Mouse (Mus musculus) G1E-ER4 (cell line): ENCODE measurements around the gene Larp4. TPM values are rescaled to one million over a fixed set of nuclear protein-coding genes. Genes with fewer than 3 reads are reported as not detected.

Source experiments
- GATA1 ChIP-seq: IDR thresholded peaks from one replicate; pipeline ENCODE4 v1.8.0; 2012; ENCODE audit warnings: low read length, inconsistent platforms
- polyA plus RNA-seq: library from polyadenylated mRNA; stranded (reverse); fragments of >175 nt; gene quantifications from 2 replicates; pipeline ENCODE4 v1.2.3, GENCODE M21; 2012

Gene Larp4
- polyA plus RNA-seq, 1 experiment, result 21.7 TPM

DNA sequence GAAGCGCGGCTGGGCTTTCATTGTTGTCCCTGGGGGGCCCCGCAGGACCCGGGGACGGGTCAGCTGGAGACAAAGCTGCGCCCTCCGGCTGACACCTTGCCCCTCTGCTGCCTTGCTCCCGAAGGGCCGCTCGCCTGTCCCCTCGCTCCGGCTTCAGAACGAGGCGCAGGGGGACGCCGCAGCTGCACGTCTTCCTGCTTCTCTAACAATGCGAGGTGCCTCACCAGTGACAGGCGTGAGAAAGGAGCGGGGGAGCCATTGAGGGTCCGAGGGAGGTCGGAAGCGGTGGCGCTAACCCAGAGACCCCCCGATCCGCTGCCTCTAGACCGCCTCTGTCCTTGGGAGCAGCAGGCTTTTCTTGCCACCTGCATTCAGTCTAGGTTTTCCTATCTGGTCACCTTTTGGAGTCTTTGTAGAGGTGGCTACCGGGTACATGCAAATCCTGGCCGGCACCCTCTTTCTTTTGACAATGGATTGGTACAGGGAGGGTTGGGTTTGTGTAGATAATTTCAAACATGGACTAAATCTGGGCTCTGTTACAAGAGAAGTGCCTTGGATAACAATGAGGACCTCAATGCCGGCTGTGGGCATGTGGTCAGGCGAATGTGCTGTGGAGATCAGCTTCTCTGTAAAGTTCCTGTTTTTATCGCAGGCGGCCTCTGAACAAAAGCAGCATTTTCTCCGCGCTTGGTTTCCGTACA, 69.3 kb downstream of the Larp4 start:
- TF ChIP-seq GATA1, result no peak

DNA sequence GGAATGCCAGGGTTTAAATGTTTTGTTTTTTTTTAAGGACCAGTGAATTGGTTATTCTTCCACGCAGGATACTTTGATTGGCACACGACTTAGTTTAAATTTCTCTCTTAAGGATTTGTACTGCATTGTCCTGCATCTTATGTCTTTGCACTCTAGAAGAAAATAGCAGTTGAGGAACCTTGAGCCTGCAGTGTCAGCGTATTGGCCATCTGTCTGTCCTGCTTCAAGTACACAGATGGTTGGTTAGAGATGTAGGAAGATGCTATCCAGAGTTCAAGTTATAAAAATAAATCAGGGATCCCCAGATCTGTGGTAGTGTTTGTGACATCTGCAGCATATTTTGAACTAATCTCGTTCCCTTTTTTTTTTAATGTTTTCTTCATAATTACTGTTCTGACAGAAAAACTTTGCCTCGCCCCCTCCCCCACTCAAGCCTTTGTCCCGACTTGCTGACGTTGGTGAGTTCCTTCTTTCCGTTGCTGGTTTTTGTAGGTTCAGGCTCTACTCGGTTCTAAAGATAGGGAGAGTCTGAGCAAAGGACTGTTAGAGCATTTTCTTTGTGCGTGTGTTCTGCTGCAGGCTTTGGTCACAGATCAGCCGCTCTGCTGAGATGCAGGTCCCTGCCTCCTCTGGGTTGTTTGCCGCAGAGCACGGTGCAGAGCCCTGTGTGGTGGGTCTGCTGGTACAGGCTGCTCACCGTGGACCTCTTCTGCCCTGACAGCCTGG, 70.8 kb downstream of the Larp4 start:
- no peak for TF ChIP-seq GATA1

DNA sequence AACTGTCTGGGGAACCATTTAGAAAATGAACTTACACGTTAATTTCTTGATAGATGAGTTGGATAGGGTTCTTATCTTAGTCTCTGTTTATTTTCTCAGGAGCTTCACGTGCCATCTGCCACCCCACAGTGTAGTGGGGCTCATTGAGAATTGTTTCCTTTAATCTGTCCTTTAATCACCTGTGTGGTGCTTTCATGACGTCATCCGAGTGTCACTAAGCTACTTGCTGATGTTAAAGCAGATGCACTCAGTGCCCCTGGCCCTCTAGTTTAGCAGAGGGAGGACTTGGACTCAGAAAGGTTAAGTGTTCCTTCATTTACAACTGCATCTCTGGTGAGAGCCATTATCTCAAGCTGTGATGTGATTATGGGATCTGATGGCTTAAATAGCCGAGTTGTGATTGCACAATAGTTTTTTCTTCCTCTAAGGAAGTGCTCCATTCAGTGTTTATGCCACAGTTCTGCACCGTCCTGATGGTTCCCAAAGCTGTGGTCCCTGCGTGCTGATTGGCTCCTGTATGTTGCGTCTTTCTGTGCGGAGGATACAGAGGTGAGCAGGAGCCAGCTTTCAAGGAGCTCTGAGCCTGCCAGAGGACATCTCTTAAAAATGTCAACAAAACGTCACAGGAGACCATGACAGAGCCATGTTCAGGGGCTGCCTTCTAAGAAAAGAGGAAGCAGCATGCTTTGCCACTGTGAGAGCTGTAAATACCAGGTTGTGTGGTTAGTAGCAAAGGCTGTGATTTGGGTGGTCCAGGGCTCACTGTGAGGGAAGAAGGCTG, 71.6 kb downstream of the Larp4 start:
- no peak for TF ChIP-seq GATA1

DNA sequence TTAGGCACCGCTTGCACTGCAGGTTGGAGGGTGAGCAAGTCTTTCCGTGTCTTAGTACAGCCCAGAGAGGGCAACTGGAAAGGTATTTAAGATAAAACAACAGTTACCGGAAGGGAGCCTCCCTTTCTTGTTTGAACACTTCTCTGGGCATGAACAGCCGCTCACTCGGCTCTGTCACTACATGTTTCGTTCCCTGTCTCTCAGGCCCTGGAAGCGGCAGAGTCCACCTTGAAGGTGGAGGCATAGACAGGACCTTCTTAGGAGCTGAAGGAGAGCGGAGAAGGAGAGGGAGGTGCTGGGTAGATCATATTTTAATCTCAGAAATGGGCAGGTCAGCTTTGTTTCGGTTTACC, 72.2 kb downstream of the Larp4 start:
- TF ChIP-seq GATA1, result no peak

DNA sequence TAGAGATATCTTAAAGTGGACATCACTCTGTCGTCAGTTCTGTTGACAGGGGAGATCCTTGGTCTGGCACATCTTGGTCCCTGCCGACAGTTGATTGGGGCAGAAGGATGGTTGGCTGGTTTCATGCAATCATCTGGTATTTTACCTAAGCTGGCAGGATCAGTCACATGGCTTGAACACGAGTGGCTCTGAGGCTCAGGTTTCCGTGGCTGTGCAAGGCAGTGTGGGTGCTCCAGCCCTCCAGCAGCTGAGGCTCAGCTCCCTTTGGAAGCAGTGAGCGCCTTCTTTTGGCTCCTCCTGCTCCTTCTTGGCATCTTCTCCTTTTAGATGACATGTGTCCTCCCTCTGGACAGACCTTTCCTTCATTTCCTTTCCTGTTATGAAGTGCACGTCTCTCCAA, 75.7 kb downstream of the Larp4 start:
- no peak for TF ChIP-seq GATA1

DNA sequence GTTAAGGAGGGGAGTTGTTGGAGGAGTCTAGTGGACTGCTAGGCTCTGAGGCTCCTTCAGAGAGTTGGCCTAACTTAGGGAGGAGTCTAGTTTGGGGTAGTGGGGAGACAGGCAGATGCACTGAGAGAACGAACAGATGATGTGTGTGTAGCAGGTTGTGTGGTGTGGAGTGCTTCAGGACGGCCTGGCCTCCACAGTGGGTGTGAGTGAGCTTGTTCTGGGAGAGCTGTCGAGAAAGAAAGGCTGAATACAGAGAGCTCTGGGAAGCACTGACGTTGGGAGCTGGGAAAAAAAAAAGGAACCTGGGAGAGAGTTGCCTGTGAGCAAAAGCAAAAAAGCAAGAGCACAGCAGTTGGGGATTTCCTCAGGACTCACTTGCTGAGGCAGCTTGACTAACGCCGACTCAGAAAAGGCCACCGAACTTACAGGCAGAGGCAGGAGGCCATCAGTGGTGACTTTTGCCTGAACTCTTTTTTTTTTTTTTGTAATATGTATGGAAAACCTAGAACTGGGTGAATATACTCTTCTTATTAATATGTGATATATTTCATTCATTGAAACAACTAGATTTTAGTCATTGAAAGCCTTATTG, 79.7 kb downstream of the Larp4 start:
- no peak for TF ChIP-seq GATA1

DNA sequence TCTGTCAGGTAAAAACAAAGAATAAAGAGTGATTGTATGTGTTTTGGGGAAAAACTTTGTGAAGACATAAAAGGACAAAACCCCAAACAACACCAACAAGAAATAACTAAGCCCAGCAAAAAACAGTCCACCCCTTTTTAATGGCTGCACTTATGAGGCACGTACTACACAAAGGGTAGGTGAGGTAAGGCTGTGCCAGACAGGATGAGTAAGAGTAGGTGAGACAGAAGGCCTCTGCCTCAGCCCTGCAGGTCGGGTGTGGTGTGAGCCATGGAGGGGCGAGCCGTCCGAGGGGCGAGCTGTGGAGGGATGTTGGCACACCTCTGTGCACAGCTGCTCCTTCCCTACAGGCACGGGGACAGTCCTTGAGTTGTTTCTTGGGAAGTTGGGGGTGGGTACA, 81.1 kb downstream of the Larp4 start:
- no peak for TF ChIP-seq GATA1

DNA sequence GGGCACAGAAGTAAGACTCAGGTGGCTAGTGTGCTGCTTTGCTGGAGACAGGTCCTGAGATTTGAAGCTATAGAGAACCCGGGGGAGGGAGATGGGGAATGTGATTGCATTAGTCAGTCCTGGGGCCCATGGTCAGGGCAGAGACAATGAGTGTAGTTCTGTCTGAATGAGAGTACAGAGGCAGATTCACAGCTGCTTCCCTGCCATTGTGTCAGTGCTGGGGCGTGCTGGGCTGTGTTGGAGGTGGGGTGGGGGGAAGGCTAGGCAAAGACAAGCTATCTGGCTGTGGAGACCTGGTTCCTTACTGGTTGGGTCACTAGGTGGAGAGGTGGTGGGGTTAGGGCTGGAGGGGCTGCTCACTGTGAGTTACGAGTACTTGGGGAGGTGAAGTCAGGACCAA, 82.9 kb downstream of the Larp4 start:
- TF ChIP-seq GATA1, result no peak

DNA sequence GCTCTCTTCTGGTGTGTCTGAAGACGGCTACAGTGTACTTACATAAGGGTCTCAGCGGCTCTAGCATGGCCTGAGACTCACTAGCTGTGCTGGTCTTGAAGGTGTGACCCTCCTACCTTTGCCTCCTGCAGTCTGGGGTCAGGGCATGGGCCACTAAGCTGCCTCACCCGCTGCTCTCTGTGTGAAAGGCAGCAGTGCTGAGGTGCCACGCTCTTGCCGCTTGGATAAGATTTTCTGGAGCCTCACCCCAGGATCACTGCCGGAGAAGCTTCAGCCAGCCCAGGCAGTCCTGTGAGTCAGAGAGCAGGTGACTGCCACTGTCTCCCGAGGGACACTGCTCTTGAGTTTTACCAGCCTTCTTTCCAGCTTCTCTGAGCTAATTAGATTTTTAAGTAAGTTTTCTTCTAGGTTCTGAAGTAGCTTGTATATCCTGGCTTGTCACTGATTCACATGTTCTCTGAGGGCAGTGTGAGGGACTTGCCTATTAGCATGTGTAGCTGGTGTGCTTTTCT, 86.6 kb downstream of the Larp4 start:
- no peak for TF ChIP-seq GATA1

DNA sequence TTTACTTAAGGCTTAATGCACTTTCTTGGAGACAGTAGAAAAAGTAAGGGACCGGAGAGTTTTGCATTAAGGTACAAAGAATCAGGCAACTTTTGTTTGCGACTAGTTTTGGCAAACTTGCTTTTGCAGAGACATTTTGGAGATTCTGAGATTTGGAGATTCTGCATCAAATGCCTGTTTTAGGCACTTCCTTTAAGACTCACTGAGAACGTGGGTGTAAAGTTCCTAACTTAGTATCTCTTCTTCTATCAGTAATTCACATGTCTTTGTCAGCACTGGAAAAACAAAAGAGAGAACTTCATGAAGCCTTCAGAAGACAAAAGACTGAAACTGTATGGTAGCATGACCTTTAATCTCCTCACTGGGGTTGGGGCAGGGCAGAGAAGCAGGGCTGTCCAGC, 87.8 kb downstream of the Larp4 start:
- no peak for TF ChIP-seq GATA1

DNA sequence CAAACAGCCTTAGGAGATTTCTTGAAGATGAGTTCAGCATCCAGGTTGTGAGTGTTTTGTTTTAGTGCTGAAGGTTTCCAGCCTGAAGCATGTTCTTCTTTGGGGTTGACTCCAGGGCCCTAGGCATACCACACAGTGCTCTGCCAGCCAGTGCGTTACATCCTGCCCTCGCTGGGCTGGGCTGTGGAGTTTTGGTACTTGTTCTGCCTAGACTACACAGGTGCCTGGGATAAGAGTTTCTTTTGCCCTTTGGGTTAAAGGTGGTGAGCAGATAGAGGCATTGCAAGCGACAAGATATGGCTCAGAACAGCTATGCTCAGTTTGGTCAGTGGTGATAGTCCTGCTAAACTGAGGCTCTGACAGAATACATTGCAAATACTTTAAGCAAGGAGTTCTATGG, 88.3 kb downstream of the Larp4 start:
- no peak for TF ChIP-seq GATA1

DNA sequence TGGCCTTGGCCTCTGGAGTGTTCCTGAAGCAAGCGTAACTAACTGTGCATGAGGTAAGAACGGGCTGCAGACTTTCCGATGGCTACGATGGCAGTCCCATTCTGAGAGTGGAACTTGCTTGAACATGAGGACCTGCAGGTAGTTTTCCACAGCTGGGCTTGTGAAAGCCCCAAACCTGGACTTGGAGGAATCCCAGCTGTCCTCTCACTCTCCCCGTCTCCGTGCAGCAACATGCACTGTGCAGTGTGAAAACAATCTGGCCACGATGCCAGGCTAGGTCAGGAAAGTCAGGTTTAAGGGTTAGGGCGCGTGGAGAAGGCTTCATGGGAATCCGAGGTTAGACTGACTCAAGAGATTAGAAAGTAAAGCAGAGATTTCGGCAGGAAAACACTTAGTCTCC, 89.0 kb downstream of the Larp4 start:
- TF ChIP-seq GATA1, result no peak

DNA sequence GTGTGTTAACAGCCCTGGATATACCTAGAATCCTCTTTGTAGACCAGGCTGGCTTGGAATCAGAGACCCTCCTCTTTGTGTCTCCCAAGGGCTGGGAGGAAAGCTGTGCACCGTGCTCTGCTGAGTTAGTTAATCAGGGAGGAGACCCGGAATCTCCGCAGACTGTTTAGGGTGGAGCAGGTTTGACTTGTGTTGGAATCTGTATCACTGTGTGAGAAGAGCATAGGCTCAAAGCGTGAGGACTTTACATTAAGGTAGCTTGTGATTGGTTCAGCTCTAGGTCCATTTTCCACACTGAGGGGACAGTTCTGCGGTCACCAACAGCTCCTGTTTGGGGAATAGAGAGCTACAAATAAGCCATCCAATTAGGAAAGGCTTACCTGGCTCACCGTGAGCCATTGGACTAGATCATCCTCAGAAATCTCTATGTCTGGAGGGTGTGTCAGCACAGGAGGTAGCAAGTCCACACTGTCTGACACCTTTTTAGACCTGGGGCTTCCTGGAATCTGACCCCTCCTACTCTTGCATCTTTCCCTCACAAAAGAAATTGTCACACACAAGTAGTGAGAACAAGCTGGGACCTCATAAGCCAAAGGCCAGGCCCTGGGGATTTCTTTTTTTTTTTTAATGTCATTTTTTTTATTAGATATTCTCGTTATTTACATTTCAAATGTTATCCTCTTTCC, 89.9 kb downstream of the Larp4 start:
- TF ChIP-seq GATA1, result no peak

DNA sequence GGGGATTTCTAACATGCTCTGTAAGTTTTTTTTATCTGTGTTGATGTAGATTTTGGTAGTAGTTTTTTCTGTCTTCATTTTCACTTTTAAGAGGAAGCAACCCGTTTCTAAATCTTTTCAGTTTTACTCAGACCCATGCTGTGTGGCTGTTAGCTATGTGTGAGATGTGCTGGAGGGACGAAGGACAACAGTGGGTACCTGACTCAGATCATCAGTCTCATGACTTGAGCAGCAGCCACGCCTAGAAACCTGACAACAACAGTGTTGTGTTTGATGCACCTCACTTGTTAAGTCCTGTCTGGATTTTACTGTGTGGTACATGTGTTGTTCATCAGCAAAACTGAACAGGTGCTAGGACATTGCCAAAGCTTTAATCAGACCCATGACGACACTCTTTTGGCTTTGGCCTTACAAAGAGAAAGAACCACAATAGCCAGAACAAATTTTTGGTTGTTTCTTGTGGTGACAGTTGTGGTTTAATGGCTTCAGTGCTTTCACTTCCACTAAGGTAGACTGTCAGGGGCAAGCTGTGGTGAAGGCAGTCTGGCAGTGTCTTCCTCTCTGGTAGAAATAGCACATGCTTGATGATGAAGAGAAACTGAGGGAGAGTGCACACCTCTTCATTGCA, 90.8 kb downstream of the Larp4 start:
- no peak for TF ChIP-seq GATA1

DNA sequence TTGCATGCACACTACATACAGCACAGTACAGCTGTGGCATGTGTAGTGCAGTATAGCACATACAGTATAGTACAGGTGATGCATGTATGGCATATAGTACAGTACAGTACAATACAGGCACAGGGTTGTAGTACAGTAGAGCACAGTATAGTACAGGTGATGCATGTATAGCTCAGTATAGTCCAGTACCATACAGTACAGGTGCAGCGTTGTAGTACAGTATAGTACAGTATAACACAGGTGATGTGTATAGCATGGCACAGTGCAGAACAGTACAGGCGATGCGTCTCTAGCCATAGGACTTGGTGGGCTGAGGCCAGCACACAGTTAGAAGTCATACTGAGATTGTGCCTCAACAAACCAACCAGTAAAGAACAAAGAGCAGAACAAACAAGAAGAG, 91.5 kb downstream of the Larp4 start:
- no peak for TF ChIP-seq GATA1
